Mouse (Mus musculus) right cerebral cortex, postnatal 14 days (tissue): ENCODE results near the gene Cln5.

Experiments
- DNase-seq: peaks from one replicate; pipeline ENCODE4 v3.0.0; 2022

Gene Cln5

DNA sequence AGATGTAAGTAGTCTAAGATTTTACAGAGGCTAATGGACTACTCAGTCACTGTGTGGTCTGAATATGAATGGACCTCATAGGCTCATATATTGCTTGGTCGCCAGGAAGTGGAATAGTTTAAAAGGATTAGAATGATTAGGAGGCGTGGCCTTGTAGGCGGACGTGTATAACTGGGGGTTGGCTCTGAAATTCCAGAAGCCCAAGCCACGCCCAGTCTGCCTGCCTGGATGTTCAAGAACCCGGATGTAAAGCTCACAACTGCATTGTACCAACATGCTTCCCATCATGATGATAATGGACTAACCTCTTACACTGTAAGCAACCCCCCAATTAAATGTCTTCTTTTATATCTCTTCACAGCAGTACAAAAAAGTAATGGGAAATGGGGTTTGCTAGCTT is 55.7 kb downstream of the Cln5 start:
- no peak for DNase-seq
